Mouse (Mus musculus) embryonic facial prominence, embryonic 13.5 days (tissue): Measurements from ENCODE around the gene D17H6S53E. TPM values are rescaled to one million over a fixed set of nuclear protein-coding genes. Genes with fewer than 3 reads are reported as not detected.

Source experiments
- ATAC-seq: fragments of 200-750 bp; cut with Nextera tagmentation; 2 replicates; pipeline ENCODE4 v1.8.0; 2017; ENCODE audit warnings: low read depth; ENCODE audit not compliant: insufficient number of reproducible peaks, insufficient read depth, low FRiP score, low TSS enrichment
- H3K27ac ChIP-seq: fragments of 300-500 bp; sonication (generic); 2 replicates; pipeline ENCODE4 v1.5.1; 2015; ENCODE audit warnings: moderate library complexity, mild to moderate bottlenecking, inconsistent platforms
- H3K27me3 ChIP-seq: fragments of 300-500 bp; sonication (generic); 2 replicates; pipeline ENCODE4 v1.6.1; 2015; ENCODE audit warnings: mild to moderate bottlenecking, inconsistent platforms
- H3K36me3 ChIP-seq: fragments of 300-500 bp; sonication (generic); 2 replicates; pipeline ENCODE4 v1.6.1; 2015; ENCODE audit warnings: mild to moderate bottlenecking, inconsistent platforms
- H3K4me1 ChIP-seq: fragments of 300-500 bp; sonication (generic); 2 replicates; pipeline ENCODE4 v1.6.1; 2015; ENCODE audit warnings: inconsistent platforms
- H3K4me2 ChIP-seq: fragments of 300-500 bp; sonication (generic); 2 replicates; pipeline ENCODE4 v1.6.1; 2015; ENCODE audit warnings: moderate library complexity, mild to moderate bottlenecking, inconsistent platforms
- H3K4me3 ChIP-seq: fragments of 300-500 bp; sonication (generic); 2 replicates; pipeline ENCODE4 v1.5.1; 2015; ENCODE audit warnings: mild to moderate bottlenecking, inconsistent platforms
- H3K9ac ChIP-seq: fragments of 300-500 bp; sonication (generic); 2 replicates; pipeline ENCODE4 v1.6.1; 2015; ENCODE audit warnings: mild to moderate bottlenecking, inconsistent platforms
- H3K9me3 ChIP-seq: fragments of 300-500 bp; sonication (generic); 2 replicates; pipeline ENCODE4 v1.6.1; 2016; ENCODE audit warnings: inconsistent platforms
- WGBS: fragments of 180-500 bp; shearing (Covaris S2); methylation state at CpG from one replicate; pipeline ENCODE4 v1.1.7; 2015; ENCODE audit warnings: mixed read lengths; 5-methylcytosine and 5-hydroxymethylcytosine counted together
- polyA plus RNA-seq: library from polyadenylated mRNA; unstranded; fragments of >200 nt; fragmentation: Nextera tagmentation; extraction: Ambion mirVana; gene quantifications from 2 replicates; pipeline ENCODE4 v1.2.1, GENCODE M21; 2015

The D17H6S53E gene
- polyA plus RNA-seq, 1 experiment from 2014 or later = 12.3 TPM

DNA sequence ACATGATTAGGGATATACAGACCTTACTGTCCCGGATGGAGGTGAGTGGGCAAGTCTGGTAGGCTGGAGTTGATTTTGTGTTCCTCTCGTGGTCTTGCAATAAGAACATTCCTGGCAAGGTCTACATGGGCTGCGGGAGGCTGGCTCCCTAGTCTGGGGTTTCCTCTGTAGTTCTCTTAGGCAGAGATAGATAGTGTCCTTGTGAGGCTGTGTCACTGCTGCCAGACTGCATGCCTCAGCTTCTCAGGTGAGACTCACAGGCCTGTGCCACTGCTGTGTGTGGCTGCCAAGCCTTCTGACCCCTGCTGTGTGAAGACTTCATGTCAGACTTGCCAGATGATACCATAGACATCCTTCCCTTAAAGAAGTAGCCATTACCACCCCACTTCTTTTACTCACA lies 13.1 kb downstream of the D17H6S53E start:
- no peak for ATAC-seq
- Histone ChIP-seq H3K27ac (no peak overlapping the region), H3K4me3 (no peak overlapping the region), H3K36me3 (peaks cover 62% of the 10 kb centered on the region), H3K4me1 (peaks cover 15% of the 10 kb centered on the region), H3K27me3 (no peaks in the 10 kb centered on the region), H3K4me2 (no peak overlapping the region), H3K9ac (no peak overlapping the region), H3K9me3 (no peaks in the 10 kb centered on the region)
- 92% methylated on average over 3 of the region's 3 CpGs for WGBS

GRCm38 (mm10) chr17:35140490-35140996 lies 14.4 kb downstream of the D17H6S53E start:
- no peak overlapping the region for H3K4me3 ChIP-seq
- no peaks in the 10 kb centered on the region for H3K27me3 ChIP-seq
- no peak overlapping the region for H3K27ac ChIP-seq
- ATAC-seq = no peak
- peaks cover 75% of the 10 kb centered on the region for H3K36me3 ChIP-seq
- H3K4me2 ChIP-seq = no peak overlapping the region
- peaks cover 15% of the 10 kb centered on the region for H3K4me1 ChIP-seq
- no peaks in the 10 kb centered on the region for H3K9me3 ChIP-seq
- no peak overlapping the region for H3K9ac ChIP-seq
- WGBS = 75% methylated on average over 16 of the region's 16 CpGs

GRCm38 (mm10) chr17:35141971-35142370 lies 15.8 kb downstream of the D17H6S53E start:
- Histone ChIP-seq H3K36me3 (peaks cover 89% of the 10 kb centered on the region), H3K27me3 (no peaks in the 10 kb centered on the region), H3K9ac (no peak overlapping the region), H3K4me3 (no peak overlapping the region), H3K4me1 (peaks cover 6% of the 10 kb centered on the region), H3K9me3 (no peaks in the 10 kb centered on the region), H3K27ac (no peak overlapping the region), H3K4me2 (no peak overlapping the region)
- no peak for ATAC-seq
- WGBS = 86% methylated on average over 6 of the region's 6 CpGs

DNA sequence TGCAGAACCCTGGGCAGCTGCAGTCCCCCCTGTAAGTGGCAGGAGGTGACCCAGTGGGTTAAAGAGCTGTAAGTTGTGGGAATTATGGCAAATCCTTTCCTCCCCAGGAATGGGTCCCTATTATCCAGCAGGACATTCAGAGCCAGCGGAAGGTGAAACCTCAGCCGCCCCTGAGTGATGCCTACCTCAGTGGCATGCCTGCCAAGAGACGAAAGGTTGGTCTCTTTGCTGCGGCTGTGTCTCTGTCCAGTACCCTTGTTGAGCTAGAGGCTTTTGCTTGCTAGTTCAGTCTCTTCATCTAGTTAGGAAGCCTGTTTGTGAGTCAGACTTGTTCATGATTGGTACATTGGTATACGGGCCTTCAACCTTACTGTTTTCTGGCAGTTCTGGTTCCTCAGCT lies 20.0 kb downstream of the D17H6S53E start:
- Histone ChIP-seq H3K27me3 (no peaks in the 10 kb centered on the region), H3K27ac (no peak overlapping the region), H3K36me3 (peaks cover 96% of the 10 kb centered on the region), H3K9ac (no peak overlapping the region), H3K9me3 (no peaks in the 10 kb centered on the region), H3K4me3 (no peak overlapping the region), H3K4me2 (no peak overlapping the region), H3K4me1 (no peaks in the 10 kb centered on the region)
- ATAC-seq = no peak
- WGBS = 86% methylated on average over 5 of the region's 5 CpGs

- H3K36me3 ChIP-seq = peaks cover 96% of the 10 kb centered on the region
- no peak overlapping the region for H3K4me3 ChIP-seq
- H3K9ac ChIP-seq = no peak overlapping the region
- no peaks in the 10 kb centered on the region for H3K4me1 ChIP-seq
- WGBS = 64% methylated on average over 3 of the region's 3 CpGs
- H3K4me2 ChIP-seq = no peak overlapping the region
- H3K9me3 ChIP-seq = no peaks in the 10 kb centered on the region
- H3K27ac ChIP-seq = peak overlapping the region; percentile 35; the same call in 1 of the 2 replicates
- ATAC-seq = no peak
- no peaks in the 10 kb centered on the region for H3K27me3 ChIP-seq
Observed at GRCm38 (mm10) chr17:35147348-35147747, 21.2 kb downstream of the D17H6S53E start.

- H3K36me3 ChIP-seq = peaks cover 96% of the 10 kb centered on the region
- no peaks in the 10 kb centered on the region for H3K27me3 ChIP-seq
- H3K9ac ChIP-seq = no peak overlapping the region
- 69% methylated on average over 5 of the region's 5 CpGs for WGBS
- no peaks in the 10 kb centered on the region for H3K9me3 ChIP-seq
- H3K4me1 ChIP-seq = no peaks in the 10 kb centered on the region
- peak overlapping the region; percentile 33; the same call in 1 of the 2 replicates for H3K27ac ChIP-seq
- H3K4me3 ChIP-seq = no peak overlapping the region
- no peak; the same call in 1 of the 2 replicates for ATAC-seq
- H3K4me2 ChIP-seq = no peak overlapping the region
Observed at GRCm38 (mm10) chr17:35147922-35148639, 21.9 kb downstream of the D17H6S53E start.

DNA sequence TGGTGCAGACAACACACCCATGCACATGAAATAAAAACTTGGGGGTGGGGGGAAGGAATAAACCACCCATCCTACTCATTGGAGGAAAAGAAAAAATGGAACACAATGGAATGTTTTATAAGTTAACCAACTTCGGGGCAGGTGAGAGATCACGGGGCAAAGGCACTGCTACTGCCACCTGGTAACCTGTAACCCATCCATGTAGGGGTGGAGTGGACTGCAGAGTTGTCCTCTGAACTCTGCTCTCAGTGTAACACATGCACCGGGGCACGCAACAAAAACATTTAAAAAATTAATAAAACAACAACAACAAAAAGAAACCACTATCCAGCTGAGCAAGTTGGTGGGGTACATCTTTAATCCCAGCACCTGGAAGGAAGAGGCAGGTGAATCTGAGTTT lies 25.9 kb downstream of the D17H6S53E start:
- Histone ChIP-seq H3K27me3 (no peaks in the 10 kb centered on the region), H3K4me3 (no peak overlapping the region), H3K4me1 (peaks cover 23% of the 10 kb centered on the region), H3K27ac (no peak overlapping the region), H3K36me3 (peaks cover 96% of the 10 kb centered on the region), H3K9ac (no peak overlapping the region), H3K9me3 (no peaks in the 10 kb centered on the region), H3K4me2 (no peak overlapping the region)
- WGBS = 93% methylated on average over 4 of the region's 4 CpGs
- no peak for ATAC-seq

- H3K27me3 ChIP-seq = no peaks in the 10 kb centered on the region
- H3K9me3 ChIP-seq = no peaks in the 10 kb centered on the region
- no peak overlapping the region for H3K4me2 ChIP-seq
- no peak for ATAC-seq
- H3K36me3 ChIP-seq = peaks cover 98% of the 10 kb centered on the region
- no peak overlapping the region for H3K9ac ChIP-seq
- H3K27ac ChIP-seq = no peak overlapping the region
- H3K4me1 ChIP-seq = peaks cover 23% of the 10 kb centered on the region
- no peak overlapping the region for H3K4me3 ChIP-seq
- 93% methylated on average over 9 of the region's 9 CpGs for WGBS
Observed at GRCm38 (mm10) chr17:35153077-35153476, 26.9 kb downstream of the D17H6S53E start.

DNA sequence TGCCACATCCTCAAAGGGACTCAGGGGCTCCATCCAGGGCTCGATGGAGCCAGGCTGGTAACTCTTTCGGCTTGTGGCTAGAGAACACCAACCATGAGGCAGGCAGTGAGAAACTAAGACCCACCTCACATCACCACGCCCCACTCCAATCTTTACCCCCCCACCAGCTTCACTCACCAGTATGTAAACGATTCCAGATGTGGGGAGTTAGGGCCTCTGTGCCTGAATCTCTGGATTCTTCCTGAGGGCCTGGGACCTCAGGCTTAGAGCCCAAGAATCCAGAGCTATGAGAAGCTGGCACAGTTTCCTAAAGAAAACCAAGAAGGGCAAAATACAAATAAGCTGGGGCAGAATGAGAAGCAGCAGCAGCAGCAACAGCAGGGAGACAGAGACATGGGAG lies 27.8 kb downstream of the D17H6S53E start:
- ATAC-seq = no peak
- H3K4me1 ChIP-seq = peaks cover 23% of the 10 kb centered on the region
- WGBS = 35% methylated on average over 4 of the region's 4 CpGs
- no peak overlapping the region for H3K4me3 ChIP-seq
- no peaks in the 10 kb centered on the region for H3K27me3 ChIP-seq
- peak overlapping the region; percentile 77 for H3K27ac ChIP-seq
- no peaks in the 10 kb centered on the region for H3K9me3 ChIP-seq
- peaks cover 98% of the 10 kb centered on the region for H3K36me3 ChIP-seq
- no peak overlapping the region for H3K4me2 ChIP-seq
- 0 out of 2 replicates have a peak overlapping the region, but pooled peaks have one; percentile 63 for H3K9ac ChIP-seq

GRCm38 (mm10) chr17:35154616-35155015 lies 28.4 kb downstream of the D17H6S53E start:
- H3K36me3 ChIP-seq = peaks cover 98% of the 10 kb centered on the region
- H3K4me3 ChIP-seq = no peak overlapping the region
- 73% methylated on average over 7 of the region's 7 CpGs for WGBS
- no peaks in the 10 kb centered on the region for H3K27me3 ChIP-seq
- peak overlapping the region; percentile 5; the same call in 1 of the 2 replicates for H3K4me2 ChIP-seq
- H3K27ac ChIP-seq = peak overlapping the region; percentile 77
- H3K4me1 ChIP-seq = peaks cover 23% of the 10 kb centered on the region
- H3K9me3 ChIP-seq = no peaks in the 10 kb centered on the region
- peak overlapping the region; percentile 63 for H3K9ac ChIP-seq
- ATAC-seq = no peak

DNA sequence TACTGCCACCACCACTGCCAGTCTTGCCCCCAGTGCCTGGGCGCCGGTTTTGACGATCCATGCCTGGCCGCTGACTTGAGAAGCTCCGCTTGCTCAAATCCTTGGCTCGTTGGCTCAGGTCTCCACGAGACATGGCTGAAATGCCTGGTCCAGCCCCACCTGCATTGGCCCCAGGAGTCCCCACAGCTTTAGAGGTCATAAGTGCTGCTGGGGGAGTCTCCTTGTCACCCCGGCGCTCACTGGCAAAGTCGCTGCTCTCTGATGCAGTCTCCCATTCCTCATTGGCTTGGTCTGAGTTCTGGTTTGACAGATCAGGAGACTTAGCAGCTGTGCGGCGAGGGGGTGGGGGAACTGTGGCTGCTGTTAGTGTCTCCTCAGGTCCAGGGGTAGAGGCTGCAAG lies 29.3 kb downstream of the D17H6S53E start:
- Histone ChIP-seq H3K4me3 (no peak overlapping the region), H3K27me3 (no peaks in the 10 kb centered on the region), H3K4me2 (no peak overlapping the region), H3K4me1 (peaks cover 23% of the 10 kb centered on the region), H3K9me3 (no peaks in the 10 kb centered on the region), H3K27ac (peak overlapping the region; percentile 77; the same call in 1 of the 2 replicates), H3K9ac (no peak overlapping the region), H3K36me3 (peaks cover 98% of the 10 kb centered on the region)
- 90% methylated on average over 12 of the region's 12 CpGs for WGBS
- no peak for ATAC-seq
